19 mouse cellular contexts compared by ENCODE assay signal in genomic region chr8:44978622-44979021, GRCm38 (mm10). TPM values are rescaled to one million over a fixed set of nuclear protein-coding genes. Genes with fewer than 3 reads are reported as not detected.
A peak's percentile ranks its signal among the peaks of the same experiment; 100 is the strongest.
DNase-seq lines count a peak whose midpoint lies in the region; ATAC-seq and TF ChIP-seq lines count a peak whose summit lies in the region.
"Had no signal": no experiment of that assay in that cellular context is flagged by ENCODE, and none has a peak within 500 bp of the region (broad histone marks: within the 10 kb centered on the region; RNA-seq: fewer than 3 reads in every experiment).

No protein-coding gene starts in this region.

- no peak overlapping the region for H3K4me3 ChIP-seq in kidney, postnatal 0 days (replicated peaks; ENCODE audit: low read depth, low read length)
- H3K4me3 ChIP-seq in E14TG2a.4 (replicated peaks; ENCODE audit: low read length), result peak overlapping the region; percentile 41
- no peak overlapping the region for H3K4me3 ChIP-seq in heart, embryonic 16.5 days (ENCODE audit: low read length)
- H3K4me3 ChIP-seq: embryonic facial prominence, embryonic 12.5 days; forebrain, embryonic 12.5 days; hindbrain, embryonic 13.5 days had no signal

- H3K4me2 ChIP-seq in kidney, postnatal 0 days (ENCODE audit: low read length), result no peak overlapping the region
- peak overlapping the region; percentile 10; the same call in 1 of the 2 replicates for H3K4me2 ChIP-seq in heart, embryonic 16.5 days (ENCODE audit: low read depth, low read length)
- H3K4me2 ChIP-seq: embryonic facial prominence, embryonic 12.5 days; forebrain, embryonic 12.5 days; hindbrain, embryonic 13.5 days had no signal

- no peaks in the 10 kb centered on the region for H3K9me3 ChIP-seq in kidney, postnatal 0 days (replicated peaks; ENCODE audit: low read length)
- no peaks in the 10 kb centered on the region for H3K9me3 ChIP-seq in E14TG2a.4 (ENCODE audit: low read length)
- no peaks in the 10 kb centered on the region for H3K9me3 ChIP-seq in heart, embryonic 16.5 days (replicated peaks; ENCODE audit: control insufficient read depth, low read length)
- H3K9me3 ChIP-seq: embryonic facial prominence, embryonic 12.5 days; forebrain, embryonic 12.5 days; hindbrain, embryonic 13.5 days had no signal

- no peak for ATAC-seq in kidney, postnatal 0 days (replicated peaks; ENCODE audit: low FRiP score, low read depth)
- ATAC-seq in heart, embryonic 16.5 days (replicated peaks; ENCODE audit: extremely low read depth, insufficient read depth, low FRiP score), result no peak

- H3K27me3 ChIP-seq in kidney, postnatal 0 days (ENCODE audit: insufficient read depth, low read length), result no peaks in the 10 kb centered on the region
- H3K27me3 ChIP-seq in E14TG2a.4 (ENCODE audit: insufficient read depth, low read length), result peaks cover 62% of the 10 kb centered on the region
- no peaks in the 10 kb centered on the region for H3K27me3 ChIP-seq in heart, embryonic 16.5 days (ENCODE audit: control insufficient read depth, insufficient read depth, low read length)
- H3K27me3 ChIP-seq: embryonic facial prominence, embryonic 12.5 days; hindbrain, embryonic 13.5 days had no signal

- intact Hi-C loops in left cerebral cortex, postnatal 10 days (cut with DNase I), result no loop called here

- no peak overlapping the region for H3K9ac ChIP-seq in kidney, postnatal 0 days (ENCODE audit: low read depth, low read length)
- H3K9ac ChIP-seq in heart, embryonic 16.5 days (ENCODE audit: low read length), result peak overlapping the region; percentile 13; the same call in 1 of the 2 replicates
- H3K9ac ChIP-seq: embryonic facial prominence, embryonic 12.5 days; forebrain, embryonic 12.5 days; hindbrain, embryonic 13.5 days; liver, embryonic 14.5 days had no signal

- DNase-seq in heart, adult 11 months, result peak; percentile 78
- no peak for DNase-seq in heart, adult 8-10 months (ENCODE audit: low spot score)
- no peak for DNase-seq in kidney, postnatal 0 days (ENCODE audit: low spot score)
- no peak for DNase-seq in kidney, adult 11 months
- no peak for DNase-seq in left cerebral cortex, postnatal 10 days (ENCODE audit: extremely low spot score in 1 of 2, low spot score in 2 of 2)
- no peak for DNase-seq in thymus, postnatal 4 days
- DNase-seq: B cell, adult 2 months; cerebellum, postnatal 10 days; gastrocnemius, postnatal 25 days; kidney, adult 18-20 months; kidney, postnatal 4 days; layer of hippocampus, postnatal 36 days had no signal

- WGBS in kidney, postnatal 0 days, result 77% methylated on average over 9 of the region's 9 CpGs
- 49% methylated on average over 9 of the region's 9 CpGs for WGBS in heart, embryonic 16.5 days

- H3K4me1 ChIP-seq in kidney, postnatal 0 days (replicated peaks; ENCODE audit: insufficient read depth, low read length), result 0 out of 2 replicates have a peak, but pooled peaks cover 5% of the 10 kb centered on the region
- H3K4me1 ChIP-seq in E14TG2a.4 (replicated peaks; ENCODE audit: low read depth, low read length), result peaks cover 82% of the 10 kb centered on the region
- H3K4me1 ChIP-seq in heart, embryonic 16.5 days (ENCODE audit: control insufficient read depth, insufficient read depth, low read length), result peaks cover 45% of the 10 kb centered on the region

- no peaks in the 10 kb centered on the region for H3K36me3 ChIP-seq in kidney, postnatal 0 days (ENCODE audit: insufficient read depth, low read length)
- peaks cover 41% of the 10 kb centered on the region for H3K36me3 ChIP-seq in E14TG2a.4 (ENCODE audit: insufficient read depth, low read length)
- H3K36me3 ChIP-seq in heart, embryonic 16.5 days (ENCODE audit: control insufficient read depth, insufficient read depth), result no peaks in the 10 kb centered on the region
- H3K36me3 ChIP-seq: embryonic facial prominence, embryonic 12.5 days; forebrain, embryonic 12.5 days; G1E; hindbrain, embryonic 13.5 days had no signal

- H3K27ac ChIP-seq in kidney, postnatal 0 days, result 0 out of 2 replicates have a peak overlapping the region, but pooled peaks have one; percentile 31
- H3K27ac ChIP-seq in heart, embryonic 16.5 days (ENCODE audit: low read length), result peak overlapping the region; percentile 93
- H3K27ac ChIP-seq: forebrain, embryonic 12.5 days; hindbrain, embryonic 13.5 days; liver, embryonic 14.5 days had no signal

- no peak for TF ChIP-seq CTCF in kidney, postnatal 0 days (IDR thresholded peaks at IDR 0.05; ENCODE audit: low read depth)
- TF ChIP-seq CTCF in E14TG2a.4 (conservative IDR thresholded peaks at IDR 0.05; ENCODE audit: low read length), result no peak

RNA-seq across cellular contexts. Expression of gene Fat1, which starts 43.4 kb away (rescaled TPM):
- total RNA-seq in heart, adult 8-10 months (2022), result 10 to 100 TPM; 14.4 to 18.3 (median 16.4) TPM
- 13.3 and 15.9 TPM in 2 replicates for polyA plus RNA-seq in kidney, postnatal 0 days (2015; fragmentation: Nextera tagmentation; extraction: Ambion mirVana)
- 10.4 and 13.8 TPM in 2 replicates for polyA plus RNA-seq in heart, embryonic 16.5 days (2015; fragmentation: Nextera tagmentation; extraction: Ambion mirVana)
- 10 to 100 TPM; 37.0 to 42.9 TPM for total RNA-seq in left cerebral cortex, postnatal 10 days (2021)
- polyA plus RNA-seq: G1E had no signal
